Mouse (Mus musculus) forebrain, embryonic 16.5 days (tissue): ENCODE measurements around the gene Tnfsf13b. TPM values are rescaled to one million over a fixed set of nuclear protein-coding genes. Genes with fewer than 3 reads are reported as not detected.

Source experiments
- ATAC-seq: fragments of 200-750 bp; cut with Nextera tagmentation; 2 replicates; pipeline ENCODE4 v1.8.0; 2017; ENCODE audit warnings: mild to moderate bottlenecking, moderate library complexity
- H3K27ac ChIP-seq: fragments of 300-500 bp; sonication (generic); 2 replicates; pipeline ENCODE4 v1.5.1; 2014; ENCODE audit warnings: low read length, control low read depth
- H3K27me3 ChIP-seq: fragments of 300-500 bp; sonication (generic); replicated peaks from 2 replicates; pipeline ENCODE4 v1.6.1; 2014; ENCODE audit warnings: low read length; ENCODE audit not compliant: control insufficient read depth, insufficient read depth
- H3K36me3 ChIP-seq: fragments of 300-500 bp; sonication (generic); 2 replicates; pipeline ENCODE4 v1.6.1; 2014; ENCODE audit not compliant: control insufficient read depth, insufficient read depth
- H3K4me1 ChIP-seq: fragments of 300-500 bp; sonication (generic); replicated peaks from 2 replicates; pipeline ENCODE4 v1.6.1; 2014; ENCODE audit warnings: low read length; ENCODE audit not compliant: control insufficient read depth, insufficient read depth
- H3K4me2 ChIP-seq: fragments of 300-500 bp; sonication (generic); 2 replicates; pipeline ENCODE4 v1.6.1; 2014; ENCODE audit warnings: mild to moderate bottlenecking, low read length, control low read depth
- H3K4me3 ChIP-seq: fragments of 300-500 bp; sonication (generic); replicated peaks from 2 replicates; pipeline ENCODE4 v1.5.1; 2014; ENCODE audit warnings: mild to moderate bottlenecking, low read length, control low read depth
- H3K9ac ChIP-seq: fragments of 300-500 bp; sonication (generic); replicated peaks from 2 replicates; pipeline ENCODE4 v1.6.1; 2014; ENCODE audit warnings: low read depth, low read length, control low read depth
- H3K9me3 ChIP-seq: fragments of 300-500 bp; sonication (generic); 2 replicates; pipeline ENCODE4 v1.6.1; 2016; ENCODE audit warnings: low read length; ENCODE audit not compliant: control insufficient read depth
- WGBS: fragments of 180-500 bp; shearing (Covaris S2); extraction: QIAGEN DNeasy Blood & Tissue Kit; methylation state at CpG from one replicate; pipeline ENCODE4 v1.1.7; 2014; 5-methylcytosine and 5-hydroxymethylcytosine counted together
- polyA plus RNA-seq: library from polyadenylated mRNA; unstranded; fragments of >200 nt; fragmentation: Nextera tagmentation; extraction: Ambion mirVana; gene quantifications from 2 replicates; pipeline ENCODE4 v1.2.1, GENCODE M21; 2015

Tnfsf13b gene
- polyA plus RNA-seq, 1 experiment from 2014 or later = 0.43 TPM

DNA sequence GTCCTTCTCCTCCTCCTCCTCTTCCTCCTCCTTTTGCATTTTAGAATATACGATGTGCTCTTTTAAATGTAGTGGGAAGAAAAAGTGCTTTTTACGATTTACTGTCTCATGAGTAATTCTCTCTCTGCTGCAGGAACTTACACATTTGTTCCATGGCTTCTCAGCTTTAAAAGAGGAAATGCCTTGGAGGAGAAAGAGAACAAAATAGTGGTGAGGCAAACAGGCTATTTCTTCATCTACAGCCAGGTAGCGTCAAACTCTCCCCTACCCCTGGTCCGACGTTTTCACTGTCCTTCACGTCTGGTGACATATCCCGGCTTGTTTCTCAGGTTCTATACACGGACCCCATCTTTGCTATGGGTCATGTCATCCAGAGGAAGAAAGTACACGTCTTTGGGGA, 24.9 kb downstream of the Tnfsf13b start:
- ATAC-seq = no peak
- H3K9ac ChIP-seq = no peak overlapping the region
- H3K4me3 ChIP-seq = no peak overlapping the region
- H3K4me2 ChIP-seq = no peak overlapping the region
- no peaks in the 10 kb centered on the region for H3K36me3 ChIP-seq
- no peaks in the 10 kb centered on the region for H3K9me3 ChIP-seq
- H3K27ac ChIP-seq = no peak overlapping the region
- no peaks in the 10 kb centered on the region for H3K4me1 ChIP-seq
- no peaks in the 10 kb centered on the region for H3K27me3 ChIP-seq
- WGBS = 84% methylated on average over 9 of the region's 9 CpGs

DNA sequence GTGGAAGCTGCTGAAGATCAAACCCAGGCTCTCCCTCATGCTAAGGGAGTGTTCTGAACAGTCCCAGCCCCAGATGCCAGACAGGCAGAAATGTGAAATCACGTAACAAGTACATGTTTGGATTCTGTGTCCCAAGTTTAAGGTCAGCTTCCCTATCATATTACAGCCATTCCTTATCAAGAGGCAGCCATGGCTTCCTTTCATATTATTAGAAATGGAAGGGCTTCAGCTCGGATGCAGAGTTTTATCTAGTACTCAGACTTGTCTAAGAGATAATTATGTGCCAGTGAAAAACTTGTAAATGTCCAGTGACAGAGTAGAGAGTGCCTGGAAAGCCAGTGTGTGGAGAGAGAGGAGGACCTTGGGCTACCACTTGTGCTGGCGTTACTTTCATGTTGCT, 34.6 kb downstream of the Tnfsf13b start:
- no peaks in the 10 kb centered on the region for H3K36me3 ChIP-seq

DNA sequence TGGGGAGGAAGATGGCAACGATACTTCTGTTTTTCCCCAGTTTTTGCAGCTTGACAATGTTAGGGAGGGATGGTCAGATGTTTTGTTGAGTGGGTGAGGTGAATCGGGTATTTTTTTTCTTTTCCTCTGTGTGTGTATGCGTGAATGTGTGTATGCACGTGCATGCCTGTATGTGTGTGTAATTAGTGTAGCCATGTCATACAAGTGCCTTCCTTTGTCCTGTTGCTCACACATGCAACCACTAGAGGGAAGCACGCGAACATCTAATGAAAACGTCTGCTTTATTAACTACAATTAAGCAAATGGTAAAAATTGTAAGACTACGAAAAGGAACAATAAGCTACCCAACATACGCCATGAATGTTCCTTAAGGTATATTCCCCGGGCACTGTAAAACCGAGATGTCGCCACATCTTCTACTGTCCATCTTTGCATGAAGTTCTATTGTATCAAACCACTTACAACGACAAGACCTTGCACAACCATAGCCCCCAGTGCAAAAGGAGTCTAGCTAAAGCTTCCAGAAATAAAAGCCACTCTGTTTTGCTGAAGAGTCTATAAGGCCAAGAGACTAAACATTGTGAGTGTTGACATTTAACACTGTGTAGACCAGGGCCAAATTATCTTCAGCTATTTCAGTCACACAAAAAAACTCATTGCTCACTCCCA, 37.7 kb downstream of the Tnfsf13b start:
- ATAC-seq = peak; percentile 83
- no peak overlapping the region for H3K4me3 ChIP-seq
- no peaks in the 10 kb centered on the region for H3K36me3 ChIP-seq
- no peak overlapping the region for H3K4me2 ChIP-seq
- no peak overlapping the region for H3K9ac ChIP-seq
- H3K4me1 ChIP-seq = no peaks in the 10 kb centered on the region
- WGBS = 47% methylated on average over 13 of the region's 13 CpGs
- H3K27ac ChIP-seq = no peak overlapping the region
- H3K9me3 ChIP-seq = no peaks in the 10 kb centered on the region
- H3K27me3 ChIP-seq = no peaks in the 10 kb centered on the region

More for the DNA sequence above, 34.6 kb downstream of the Tnfsf13b start:
- Histone ChIP-seq H3K4me2 (no peak overlapping the region), H3K9me3 (no peaks in the 10 kb centered on the region), H3K9ac (no peak overlapping the region), H3K27ac (no peak overlapping the region), H3K4me3 (no peak overlapping the region), H3K27me3 (no peaks in the 10 kb centered on the region), H3K4me1 (no peaks in the 10 kb centered on the region)
- 73% methylated on average over 3 of the region's 3 CpGs for WGBS
- ATAC-seq = no peak

DNA sequence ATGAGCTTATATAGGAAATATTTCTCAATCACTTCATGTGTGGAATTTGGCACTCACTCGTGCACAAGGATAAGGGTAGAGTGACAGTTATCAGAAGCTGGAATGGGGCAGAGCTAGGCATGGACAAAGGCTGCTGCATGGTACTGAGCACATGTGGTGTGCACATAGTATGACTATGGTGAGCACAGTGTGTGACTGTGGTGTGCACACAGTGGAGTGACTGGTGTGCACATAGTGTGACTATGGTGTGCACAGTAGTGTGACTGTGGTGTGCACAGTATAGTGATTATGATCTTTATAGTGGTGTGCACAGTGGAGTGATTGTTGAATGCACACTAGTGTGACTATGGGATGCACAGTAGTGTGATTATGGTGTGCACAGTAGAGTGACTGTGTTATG, 39.5 kb downstream of the Tnfsf13b start:
- 0 out of 2 replicates have a peak, but pooled peaks have one; percentile 27 for ATAC-seq
- WGBS = 73% methylated on average over 1 of the region's 1 CpGs
- no peak overlapping the region for H3K9ac ChIP-seq

DNA sequence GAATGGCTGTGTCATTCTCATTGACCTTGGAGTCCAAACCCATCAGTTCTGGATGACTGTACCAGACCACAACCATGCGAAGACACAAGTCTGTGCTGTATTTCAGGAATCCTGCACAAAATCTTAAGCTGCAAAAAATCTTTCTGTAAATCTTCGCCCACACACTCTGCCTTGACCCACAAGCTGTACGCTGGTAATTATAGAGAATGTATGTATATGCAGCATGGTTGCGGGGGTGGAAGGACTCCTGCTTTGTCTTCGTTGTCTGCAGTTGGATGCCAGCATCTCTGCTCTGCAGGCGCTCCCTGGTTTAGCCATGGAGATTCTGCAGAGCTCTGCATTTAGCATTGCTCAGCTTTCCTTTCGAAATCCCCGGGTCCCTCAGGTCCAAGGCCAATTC, 42.9 kb downstream of the Tnfsf13b start:
- Histone ChIP-seq H3K27me3 (no peaks in the 10 kb centered on the region), H3K9me3 (no peaks in the 10 kb centered on the region), H3K9ac (no peak overlapping the region), H3K36me3 (no peaks in the 10 kb centered on the region), H3K4me3 (no peak overlapping the region), H3K4me1 (peaks cover 3% of the 10 kb centered on the region; the same call in 1 of the 2 replicates), H3K27ac (no peak overlapping the region), H3K4me2 (no peak overlapping the region)
- ATAC-seq = no peak
- WGBS = 81% methylated on average over 8 of the region's 8 CpGs

More for the DNA sequence above, 39.5 kb downstream of the Tnfsf13b start:
- H3K27me3 ChIP-seq = no peaks in the 10 kb centered on the region
- H3K27ac ChIP-seq = no peak overlapping the region
- H3K4me1 ChIP-seq = no peaks in the 10 kb centered on the region
- H3K9me3 ChIP-seq = no peaks in the 10 kb centered on the region
- H3K36me3 ChIP-seq = no peaks in the 10 kb centered on the region
- H3K4me2 ChIP-seq = no peak overlapping the region
- no peak overlapping the region for H3K4me3 ChIP-seq

DNA sequence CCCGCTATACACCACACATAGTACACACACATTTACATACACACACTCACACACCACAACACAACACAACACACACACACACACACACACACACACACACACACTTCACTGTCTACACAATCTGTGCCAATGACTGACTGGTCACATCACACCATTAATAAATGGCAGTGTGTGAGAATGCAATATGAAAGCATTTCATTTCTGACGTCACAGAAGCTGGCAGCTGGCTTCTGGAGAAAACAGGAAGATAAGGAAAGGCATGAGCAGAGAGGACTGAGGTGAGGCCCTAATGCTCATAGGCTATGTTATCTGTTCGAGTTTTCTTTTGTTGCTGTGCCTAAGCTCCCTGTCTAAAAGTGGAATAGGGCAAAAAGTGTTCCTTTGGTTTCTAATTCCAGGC, 45.3 kb downstream of the Tnfsf13b start:
- no peaks in the 10 kb centered on the region for H3K27me3 ChIP-seq
- no peaks in the 10 kb centered on the region for H3K36me3 ChIP-seq
- no peaks in the 10 kb centered on the region for H3K9me3 ChIP-seq
- no peak overlapping the region for H3K4me3 ChIP-seq
- H3K27ac ChIP-seq = no peak overlapping the region; the same call in 1 of the 2 replicates
- ATAC-seq = no peak
- peaks cover 3% of the 10 kb centered on the region; the same call in 1 of the 2 replicates for H3K4me1 ChIP-seq
- H3K4me2 ChIP-seq = no peak overlapping the region
- H3K9ac ChIP-seq = no peak overlapping the region
- 65% methylated on average over 3 of the region's 3 CpGs for WGBS

DNA sequence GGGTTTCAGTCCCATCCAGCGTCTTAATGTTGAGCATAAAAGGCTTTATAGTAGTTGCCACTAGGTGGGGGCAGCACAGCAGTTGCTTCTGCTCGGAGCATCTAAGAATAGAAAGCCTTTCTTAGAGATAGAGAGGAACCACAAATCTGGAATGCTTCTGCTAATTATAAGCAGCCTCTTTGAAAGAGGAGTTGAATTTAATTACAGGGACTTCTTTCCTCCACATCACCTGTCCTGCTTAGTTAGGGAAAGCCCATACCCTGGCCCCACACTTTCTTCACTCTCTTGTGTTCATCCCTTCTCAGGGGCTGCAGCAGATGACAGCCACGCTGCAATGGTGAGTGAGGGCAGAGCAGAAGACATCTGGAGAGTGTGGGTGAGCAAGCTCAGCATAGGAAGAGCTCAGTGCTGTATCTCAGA, 47.3 kb downstream of the Tnfsf13b start:
- H3K4me3 ChIP-seq = no peak overlapping the region
- H3K4me2 ChIP-seq = no peak overlapping the region
- H3K9ac ChIP-seq = no peak overlapping the region
- ATAC-seq = peak; percentile 87
- WGBS = 16% methylated on average over 3 of the region's 3 CpGs
- no peak overlapping the region for H3K27ac ChIP-seq
- no peaks in the 10 kb centered on the region for H3K9me3 ChIP-seq
- H3K27me3 ChIP-seq = no peaks in the 10 kb centered on the region
- peaks cover 3% of the 10 kb centered on the region; the same call in 1 of the 2 replicates for H3K4me1 ChIP-seq
- no peaks in the 10 kb centered on the region for H3K36me3 ChIP-seq

DNA sequence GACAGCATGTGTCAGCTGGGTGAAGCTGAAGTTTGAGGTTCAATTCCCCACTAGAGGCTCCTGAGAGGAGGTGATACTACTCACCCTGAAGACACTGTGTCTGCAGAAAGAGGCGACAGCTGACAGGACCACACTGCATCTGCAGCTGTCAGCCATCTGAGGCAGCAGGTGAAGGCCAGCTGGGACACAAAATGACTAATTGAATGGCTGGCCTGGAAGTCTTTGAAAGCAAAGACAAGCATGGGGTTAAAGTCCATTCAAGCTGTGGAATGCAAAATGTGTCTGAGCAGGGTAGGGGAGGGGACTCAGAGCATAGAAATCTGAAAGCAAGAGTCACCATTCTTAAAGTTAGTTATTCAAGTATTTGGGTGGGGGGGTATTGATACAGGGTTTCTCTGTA, 54.7 kb downstream of the Tnfsf13b start:
- Histone ChIP-seq H3K27ac (no peak overlapping the region), H3K9ac (no peak overlapping the region), H3K4me3 (no peak overlapping the region), H3K36me3 (no peaks in the 10 kb centered on the region), H3K9me3 (no peaks in the 10 kb centered on the region), H3K4me2 (no peak overlapping the region), H3K27me3 (no peaks in the 10 kb centered on the region), H3K4me1 (no peaks in the 10 kb centered on the region)
- 29% methylated on average over 1 of the region's 1 CpGs for WGBS
- ATAC-seq = no peak

DNA sequence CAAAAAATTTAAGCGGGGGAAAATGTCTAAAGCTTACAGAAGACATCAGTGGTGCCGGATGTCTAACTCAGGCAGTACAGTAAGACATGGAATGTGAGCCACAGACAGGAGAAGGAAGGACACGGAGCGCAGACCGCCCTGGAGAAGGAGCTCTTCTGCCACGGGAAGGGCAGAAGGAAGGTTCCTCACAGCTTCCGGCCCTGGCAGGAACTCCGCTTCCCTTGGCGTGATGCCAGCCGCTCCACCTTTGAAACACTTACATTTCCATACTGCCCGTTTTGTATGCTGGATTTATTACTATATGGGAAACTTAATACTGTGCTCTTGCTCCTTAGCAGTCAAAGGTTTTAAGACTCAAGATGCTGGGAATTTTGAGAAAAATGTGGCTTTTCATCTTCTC, 60.6 kb downstream of the Tnfsf13b start:
- no peak overlapping the region for H3K27ac ChIP-seq
- no peak overlapping the region for H3K4me3 ChIP-seq
- no peaks in the 10 kb centered on the region for H3K9me3 ChIP-seq
- no peak for ATAC-seq
- no peaks in the 10 kb centered on the region for H3K4me1 ChIP-seq
- no peaks in the 10 kb centered on the region for H3K36me3 ChIP-seq
- H3K27me3 ChIP-seq = no peaks in the 10 kb centered on the region
- 69% methylated on average over 11 of the region's 11 CpGs for WGBS
- no peak overlapping the region for H3K9ac ChIP-seq
- no peak overlapping the region for H3K4me2 ChIP-seq

DNA sequence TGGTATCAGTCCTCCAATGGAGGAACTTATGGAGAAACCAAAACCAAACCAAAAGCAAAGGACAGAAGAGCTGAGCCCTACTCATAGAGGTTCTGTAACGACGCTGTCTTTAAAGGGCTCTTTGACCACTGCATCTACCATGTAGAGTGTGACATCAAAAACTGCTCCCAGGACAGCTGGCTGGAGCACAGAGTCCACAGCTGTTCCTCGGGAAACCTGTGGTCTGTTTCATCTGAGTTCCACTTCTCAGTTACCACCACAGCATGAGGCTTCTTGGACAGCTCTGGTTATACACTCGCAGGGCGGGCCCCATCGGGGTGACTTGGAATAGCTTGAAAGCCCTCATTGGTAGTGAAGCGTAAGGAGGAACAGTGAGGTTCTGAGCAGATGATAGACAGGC, 61.5 kb downstream of the Tnfsf13b start:
- no peak overlapping the region for H3K4me2 ChIP-seq
- no peaks in the 10 kb centered on the region for H3K9me3 ChIP-seq
- no peak for ATAC-seq
- H3K4me3 ChIP-seq = no peak overlapping the region
- no peak overlapping the region for H3K9ac ChIP-seq
- no peaks in the 10 kb centered on the region for H3K27me3 ChIP-seq
- H3K36me3 ChIP-seq = no peaks in the 10 kb centered on the region
- H3K4me1 ChIP-seq = no peaks in the 10 kb centered on the region
- WGBS = 78% methylated on average over 7 of the region's 7 CpGs
- no peak overlapping the region for H3K27ac ChIP-seq
